Mouse (Mus musculus): Measurements from ENCODE around the gene Irf3. TPM values are rescaled to one million over a fixed set of nuclear protein-coding genes. Genes with fewer than 3 reads are reported as not detected.

Gene Irf3
- polyA plus RNA-seq, 1 experiment from 2014 or later: 90.9 TPM

GRCm38 (mm10) chr7:45036702-45037101 is 39.3 kb downstream of the Irf3 start:
- H3K27ac ChIP-seq: no peak overlapping the region
- no peaks in the 10 kb centered on the region for H3K9me3 ChIP-seq
- 88% methylated on average over 11 of the region's 11 CpGs for WGBS
- H3K36me3 ChIP-seq: peaks cover 100% of the 10 kb centered on the region
- no peaks in the 10 kb centered on the region for H3K27me3 ChIP-seq
- no peak overlapping the region for H3K4me3 ChIP-seq (replicated peaks)
- no peak for ATAC-seq (ENCODE audit: insufficient number of reproducible peaks, insufficient read depth, low FRiP score, low TSS enrichment, low read depth)
- no peaks in the 10 kb centered on the region for H3K4me1 ChIP-seq (replicated peaks)
- no peak overlapping the region for H3K9ac ChIP-seq (replicated peaks)
- H3K4me2 ChIP-seq: no peak overlapping the region

- H3K27ac ChIP-seq: no peak overlapping the region
- no peaks in the 10 kb centered on the region for H3K27me3 ChIP-seq
- 71% methylated on average over 7 of the region's 7 CpGs for WGBS
- H3K4me2 ChIP-seq: no peak overlapping the region
- H3K9ac ChIP-seq (replicated peaks): no peak overlapping the region
- peaks cover 100% of the 10 kb centered on the region for H3K36me3 ChIP-seq
- ATAC-seq (ENCODE audit: insufficient number of reproducible peaks, insufficient read depth, low FRiP score, low TSS enrichment, low read depth): no peak
- no peak overlapping the region for H3K4me3 ChIP-seq (replicated peaks)
- no peaks in the 10 kb centered on the region for H3K9me3 ChIP-seq
- H3K4me1 ChIP-seq (replicated peaks): no peaks in the 10 kb centered on the region
Observed at GRCm38 (mm10) chr7:45037720-45038361, 40.4 kb downstream of the Irf3 start.

GRCm38 (mm10) chr7:45038411-45038810 is 41.0 kb downstream of the Irf3 start:
- Histone ChIP-seq H3K27me3 (no peaks in the 10 kb centered on the region), H3K4me2 (no peak overlapping the region), H3K4me3 (replicated peaks) (no peak overlapping the region), H3K36me3 (peaks cover 100% of the 10 kb centered on the region), H3K27ac (no peak overlapping the region), H3K9ac (replicated peaks) (no peak overlapping the region), H3K9me3 (no peaks in the 10 kb centered on the region), H3K4me1 (replicated peaks) (no peaks in the 10 kb centered on the region)
- 94% methylated on average over 9 of the region's 9 CpGs for WGBS
- no peak for ATAC-seq (ENCODE audit: insufficient number of reproducible peaks, insufficient read depth, low FRiP score, low TSS enrichment, low read depth)

DNA sequence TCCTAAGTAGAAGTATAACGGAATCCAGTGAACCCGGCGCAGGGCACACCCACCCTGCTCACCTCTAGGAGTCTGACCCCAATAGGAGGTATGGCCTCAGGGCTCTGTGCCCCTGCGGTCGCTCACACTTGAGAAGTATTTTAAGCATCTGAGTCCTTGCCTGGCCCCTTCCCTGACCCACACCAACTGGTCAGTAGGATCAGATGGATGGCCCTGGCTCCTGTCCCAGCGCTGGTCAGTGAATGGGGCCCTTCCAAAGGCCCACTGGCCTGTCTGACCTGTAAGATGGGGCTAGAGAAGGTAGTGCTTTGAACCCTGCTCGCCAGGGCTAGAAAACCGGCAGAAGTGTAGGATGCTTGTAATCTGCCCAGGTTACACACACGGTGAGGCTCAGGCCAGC is 43.4 kb downstream of the Irf3 start:
- Histone ChIP-seq H3K4me1 (replicated peaks) (no peaks in the 10 kb centered on the region), H3K4me3 (replicated peaks) (no peak overlapping the region), H3K36me3 (peaks cover 100% of the 10 kb centered on the region), H3K9ac (replicated peaks) (no peak overlapping the region), H3K9me3 (no peaks in the 10 kb centered on the region), H3K27me3 (no peaks in the 10 kb centered on the region), H3K27ac (no peak overlapping the region), H3K4me2 (no peak overlapping the region)
- no peak for ATAC-seq (ENCODE audit: insufficient number of reproducible peaks, insufficient read depth, low FRiP score, low TSS enrichment, low read depth)
- WGBS: 92% methylated on average over 9 of the region's 9 CpGs

DNA sequence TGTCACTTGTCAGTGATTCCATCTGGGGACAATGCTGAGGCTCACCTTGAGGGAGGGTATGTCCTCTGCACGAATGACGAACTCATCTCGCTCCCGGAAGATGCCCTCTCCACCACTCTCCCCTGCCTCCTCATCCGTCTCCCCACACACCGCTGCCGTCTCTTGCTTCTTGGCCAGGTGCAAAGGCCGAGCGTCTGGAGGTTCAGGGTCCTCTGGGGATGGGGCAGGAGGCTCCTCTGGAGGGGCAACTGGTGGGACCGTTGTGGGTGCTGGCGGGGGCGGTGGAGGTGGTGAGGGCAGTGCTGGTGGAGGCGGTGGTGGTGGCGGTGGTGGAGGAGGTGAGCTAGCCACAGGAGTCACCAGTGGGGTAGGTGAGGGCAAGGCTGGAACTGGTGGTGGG is 45.9 kb downstream of the Irf3 start:
- no peaks in the 10 kb centered on the region for H3K9me3 ChIP-seq
- H3K4me1 ChIP-seq (replicated peaks): 0 out of 2 replicates have a peak, but pooled peaks cover 3% of the 10 kb centered on the region
- H3K4me2 ChIP-seq: no peak overlapping the region
- no peak overlapping the region for H3K27ac ChIP-seq
- H3K27me3 ChIP-seq: no peaks in the 10 kb centered on the region
- ATAC-seq (ENCODE audit: insufficient number of reproducible peaks, insufficient read depth, low FRiP score, low TSS enrichment, low read depth): no peak
- H3K36me3 ChIP-seq: peaks cover 100% of the 10 kb centered on the region
- H3K4me3 ChIP-seq (replicated peaks): no peak overlapping the region
- 94% methylated on average over 14 of the region's 14 CpGs for WGBS
- H3K9ac ChIP-seq (replicated peaks): no peak overlapping the region

GRCm38 (mm10) chr7:45045741-45046140 is 48.3 kb downstream of the Irf3 start:
- H3K4me2 ChIP-seq: no peak overlapping the region
- peaks cover 100% of the 10 kb centered on the region for H3K36me3 ChIP-seq
- H3K4me3 ChIP-seq (replicated peaks): no peak overlapping the region
- 95% methylated on average over 22 of the region's 22 CpGs for whole genome bisulfite sequencing
- peaks cover 10% of the 10 kb centered on the region; the same call in 1 of the 2 replicates for H3K4me1 ChIP-seq (replicated peaks)
- H3K27me3 ChIP-seq: no peaks in the 10 kb centered on the region
- no peak overlapping the region for H3K27ac ChIP-seq
- H3K9ac ChIP-seq (replicated peaks): no peak overlapping the region
- no peaks in the 10 kb centered on the region for H3K9me3 ChIP-seq
- ATAC-seq (ENCODE audit: insufficient number of reproducible peaks, insufficient read depth, low FRiP score, low TSS enrichment, low read depth): no peak

DNA sequence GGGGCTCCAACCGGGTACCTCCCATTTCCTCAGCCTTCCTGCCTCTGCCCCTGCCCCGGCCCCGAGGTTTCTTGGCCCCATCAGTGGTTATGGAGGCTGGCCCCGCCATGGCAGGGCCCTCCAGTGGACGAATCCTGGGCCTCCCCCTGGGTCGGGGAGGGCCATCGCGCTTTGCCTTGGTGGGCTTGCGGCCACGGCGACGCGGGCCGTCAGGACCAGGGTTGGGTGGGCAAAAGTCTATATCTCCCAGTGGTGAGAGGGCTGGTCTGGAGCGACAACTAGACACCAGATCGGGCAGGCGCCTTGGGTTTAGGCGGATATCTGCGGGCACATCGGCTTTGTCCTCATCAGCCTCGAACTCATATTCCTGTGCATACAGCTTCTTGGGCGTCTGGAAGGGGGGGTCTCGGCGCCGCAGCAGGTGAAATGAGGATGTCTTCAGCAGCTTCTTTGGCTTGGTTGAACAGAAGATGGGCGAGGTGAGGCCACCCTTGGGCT is 49.5 kb downstream of the Irf3 start:
- Histone ChIP-seq H3K4me2 (no peak overlapping the region), H3K27ac (no peak overlapping the region), H3K9ac (replicated peaks) (no peak overlapping the region), H3K4me3 (replicated peaks) (no peak overlapping the region), H3K9me3 (no peaks in the 10 kb centered on the region), H3K27me3 (no peaks in the 10 kb centered on the region), H3K36me3 (peaks cover 90% of the 10 kb centered on the region), H3K4me1 (replicated peaks) (peaks cover 20% of the 10 kb centered on the region)
- WGBS: 95% methylated on average over 26 of the region's 26 CpGs
- no peak for ATAC-seq (ENCODE audit: insufficient number of reproducible peaks, insufficient read depth, low FRiP score, low TSS enrichment, low read depth)

DNA sequence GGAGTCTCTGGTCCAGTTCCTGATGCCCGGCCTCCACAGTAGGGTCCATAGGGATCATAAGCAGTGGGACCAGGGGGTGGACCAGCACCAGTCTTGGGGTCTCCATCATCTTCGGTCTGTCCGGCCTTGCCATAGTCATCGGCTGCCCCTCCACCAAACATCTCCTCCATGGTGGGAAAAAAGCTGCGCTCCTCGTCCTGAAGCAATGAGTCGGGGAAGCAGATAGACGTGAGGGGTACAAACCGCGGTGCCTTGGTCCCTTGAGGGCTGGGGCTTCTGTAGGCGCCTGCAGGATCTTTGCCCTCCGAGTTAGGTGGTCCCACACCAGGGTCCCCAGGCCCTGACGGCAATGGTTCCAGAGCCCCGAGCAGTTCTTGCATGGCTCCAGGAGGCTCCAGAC is 50.0 kb downstream of the Irf3 start:
- ATAC-seq (ENCODE audit: insufficient number of reproducible peaks, insufficient read depth, low FRiP score, low TSS enrichment, low read depth): no peak
- Histone ChIP-seq H3K4me3 (replicated peaks) (no peak overlapping the region), H3K4me2 (no peak overlapping the region), H3K9me3 (no peaks in the 10 kb centered on the region), H3K36me3 (peaks cover 84% of the 10 kb centered on the region), H3K27me3 (no peaks in the 10 kb centered on the region), H3K4me1 (replicated peaks) (peaks cover 20% of the 10 kb centered on the region), H3K9ac (replicated peaks) (no peak overlapping the region), H3K27ac (no peak overlapping the region)
- WGBS: 96% methylated on average over 14 of the region's 14 CpGs

GRCm38 (mm10) chr7:45048001-45048890 is 50.8 kb downstream of the Irf3 start:
- ATAC-seq (ENCODE audit: insufficient number of reproducible peaks, insufficient read depth, low FRiP score, low TSS enrichment, low read depth): no peak
- Histone ChIP-seq H3K4me2 (no peak overlapping the region), H3K9me3 (no peaks in the 10 kb centered on the region), H3K4me1 (replicated peaks) (peaks cover 20% of the 10 kb centered on the region), H3K27ac (no peak overlapping the region), H3K27me3 (no peaks in the 10 kb centered on the region), H3K36me3 (peaks cover 77% of the 10 kb centered on the region), H3K9ac (replicated peaks) (no peak overlapping the region), H3K4me3 (replicated peaks) (no peak overlapping the region)
- WGBS: 94% methylated on average over 38 of the region's 38 CpGs

GRCm38 (mm10) chr7:45048923-45049657 is 51.6 kb downstream of the Irf3 start:
- H3K4me3 ChIP-seq (replicated peaks): 0 out of 2 replicates have a peak overlapping the region, but pooled peaks have one; percentile 3
- ATAC-seq (ENCODE audit: insufficient number of reproducible peaks, insufficient read depth, low FRiP score, low TSS enrichment, low read depth): no peak
- H3K27me3 ChIP-seq: no peaks in the 10 kb centered on the region
- H3K9me3 ChIP-seq: no peaks in the 10 kb centered on the region
- H3K4me2 ChIP-seq: no peak overlapping the region
- WGBS: 97% methylated on average over 23 of the region's 23 CpGs
- H3K27ac ChIP-seq: no peak overlapping the region
- no peak overlapping the region for H3K9ac ChIP-seq (replicated peaks)
- peaks cover 20% of the 10 kb centered on the region for H3K4me1 ChIP-seq (replicated peaks)
- peaks cover 68% of the 10 kb centered on the region for H3K36me3 ChIP-seq

Measured in limb, embryonic 12.5 days (tissue).